Mouse (Mus musculus): ENCODE measurements around the gene Gm20388. TPM values are rescaled to one million over a fixed set of nuclear protein-coding genes. Genes with fewer than 3 reads are reported as not detected.
A peak's percentile ranks its signal among the peaks of the same experiment; 100 is the strongest.

Gene Gm20388
- total and polyA plus RNA-seq, 3 experiments, result 0.02 to 0.05 TPM; not detected in 1

- no peak overlapping the region for H3K4me3 ChIP-seq (ENCODE audit: low read depth, low read length)
- no peak for ATAC-seq (ENCODE audit: extremely low read depth, insufficient number of reproducible peaks, low FRiP score, poor library complexity, severe bottlenecking)
- no peak for TF ChIP-seq GATA2 (IDR thresholded peaks at IDR 0.05; ENCODE audit: borderline replicate concordance, low read depth, low read length)
- peaks cover 7% of the 10 kb centered on the region for H3K36me3 ChIP-seq (replicated peaks)
- DNase-seq (ENCODE audit: low spot score), result no peak
- peaks cover 15% of the 10 kb centered on the region for H3K4me1 ChIP-seq (ENCODE audit: insufficient read depth, low read depth, low read length)
- H3K27me3 ChIP-seq (ENCODE audit: insufficient read depth, low read length), result peaks cover 35% of the 10 kb centered on the region
- H3K9me3 ChIP-seq (replicated peaks), result no peaks in the 10 kb centered on the region
These were observed 2696.2 kb downstream of the Gm20388 start for GRCm38 (mm10) chr8:122606810-122607209.

GRCm38 (mm10) chr8:122610209-122610608 lies 2699.6 kb downstream of the Gm20388 start:
- DNase-seq (ENCODE audit: low spot score), result no peak
- no peak for ATAC-seq (ENCODE audit: extremely low read depth, insufficient number of reproducible peaks, low FRiP score, poor library complexity, severe bottlenecking)
- Histone ChIP-seq H3K27me3 (ENCODE audit: insufficient read depth, low read length) (peaks cover 10% of the 10 kb centered on the region; the same call in 1 of the 2 replicates), H3K36me3 (replicated peaks) (peaks cover 26% of the 10 kb centered on the region), H3K4me1 (ENCODE audit: insufficient read depth, low read depth, low read length) (peaks cover 20% of the 10 kb centered on the region), H3K9me3 (replicated peaks) (no peaks in the 10 kb centered on the region), H3K4me3 (ENCODE audit: low read depth, low read length) (no peak overlapping the region)
- TF ChIP-seq GATA1 (IDR thresholded peaks at IDR 0.05; ENCODE audit: borderline replicate concordance, low read length) (no peak), GATA2 (IDR thresholded peaks at IDR 0.05; ENCODE audit: borderline replicate concordance, low read depth, low read length) (no peak), TAL1 (conservative IDR thresholded peaks at IDR 0.05; ENCODE audit: low read depth, low read length) (no peak), POLR2AphosphoS5 (IDR thresholded peaks at IDR 0.05; ENCODE audit: insufficient replicate concordance, low read depth, low read length) (no peak), CTCF (IDR thresholded peaks at IDR 0.05; ENCODE audit: low read depth, low read length) (no peak)

GRCm38 (mm10) chr8:122610612-122611277 lies 2700.1 kb downstream of the Gm20388 start:
- ATAC-seq (ENCODE audit: extremely low read depth, insufficient number of reproducible peaks, low FRiP score, poor library complexity, severe bottlenecking) (no peak), DNase-seq (ENCODE audit: low spot score) (peak; percentile 48)
- peaks cover 31% of the 10 kb centered on the region for H3K36me3 ChIP-seq (replicated peaks)

GRCm38 (mm10) chr8:122611295-122612133 lies 2700.9 kb downstream of the Gm20388 start, which contains the start of the genes Galns and Trappc2l:
Galns (minus strand) TSS chr8:122611463.
Trappc2l (plus strand) TSS chr8:122611640.
- ATAC-seq (ENCODE audit: extremely low read depth, insufficient number of reproducible peaks, low FRiP score, poor library complexity, severe bottlenecking), result peak; percentile 99

More at GRCm38 (mm10) chr8:122610612-122611277, 2700.1 kb downstream of the Gm20388 start:
- H3K4me1 ChIP-seq (ENCODE audit: insufficient read depth, low read depth, low read length), result peaks cover 20% of the 10 kb centered on the region
- no peak for TF ChIP-seq TAL1 (conservative IDR thresholded peaks at IDR 0.05; ENCODE audit: low read depth, low read length)
- no peak for TF ChIP-seq CTCF (IDR thresholded peaks at IDR 0.05; ENCODE audit: low read depth, low read length)
- no peak for TF ChIP-seq POLR2AphosphoS5 (IDR thresholded peaks at IDR 0.05; ENCODE audit: insufficient replicate concordance, low read depth, low read length)
- TF ChIP-seq GATA2 (IDR thresholded peaks at IDR 0.05; ENCODE audit: borderline replicate concordance, low read depth, low read length), result no peak
- no peak for TF ChIP-seq GATA1 (IDR thresholded peaks at IDR 0.05; ENCODE audit: borderline replicate concordance, low read length)
- H3K4me3 ChIP-seq (ENCODE audit: low read depth, low read length), result peak overlapping the region; percentile 86
- no peaks in the 10 kb centered on the region for H3K9me3 ChIP-seq (replicated peaks)
- H3K27me3 ChIP-seq (ENCODE audit: insufficient read depth, low read length), result peaks cover 6% of the 10 kb centered on the region; the same call in 1 of the 2 replicates

GRCm38 (mm10) chr8:122616181-122616905 lies 2705.7 kb downstream of the Gm20388 start:
- H3K27me3 ChIP-seq (ENCODE audit: insufficient read depth, low read length), result peaks cover 13% of the 10 kb centered on the region
- no peak overlapping the region for H3K4me3 ChIP-seq (ENCODE audit: low read depth, low read length)
- H3K36me3 ChIP-seq (replicated peaks), result peaks cover 43% of the 10 kb centered on the region
- H3K9me3 ChIP-seq (replicated peaks), result no peaks in the 10 kb centered on the region
- DNase-seq (ENCODE audit: low spot score), result no peak
- peaks cover 28% of the 10 kb centered on the region for H3K4me1 ChIP-seq (ENCODE audit: insufficient read depth, low read depth, low read length)
- no peak for ATAC-seq (ENCODE audit: extremely low read depth, insufficient number of reproducible peaks, low FRiP score, poor library complexity, severe bottlenecking)
- TF ChIP-seq POLR2AphosphoS5 (IDR thresholded peaks at IDR 0.05; ENCODE audit: insufficient replicate concordance, low read depth, low read length) (no peak), GATA1 (IDR thresholded peaks at IDR 0.05; ENCODE audit: borderline replicate concordance, low read length) (no peak), TAL1 (conservative IDR thresholded peaks at IDR 0.05; ENCODE audit: low read depth, low read length) (no peak), CTCF (IDR thresholded peaks at IDR 0.05; ENCODE audit: low read depth, low read length) (no peak), GATA2 (IDR thresholded peaks at IDR 0.05; ENCODE audit: borderline replicate concordance, low read depth, low read length) (no peak)

More at GRCm38 (mm10) chr8:122611295-122612133, 2700.9 kb downstream of the Gm20388 start, which contains the start of the genes Galns and Trappc2l:
- Histone ChIP-seq H3K4me1 (ENCODE audit: insufficient read depth, low read depth, low read length) (peaks cover 20% of the 10 kb centered on the region), H3K9me3 (replicated peaks) (no peaks in the 10 kb centered on the region), H3K4me3 (ENCODE audit: low read depth, low read length) (peak within 1 kb of the TSS; percentile 86), H3K27me3 (ENCODE audit: insufficient read depth, low read length) (peaks cover 6% of the 10 kb centered on the region; the same call in 1 of the 2 replicates), H3K36me3 (replicated peaks) (peaks cover 39% of the 10 kb centered on the region)
- peak; percentile 86 for DNase-seq (ENCODE audit: low spot score)
- TF ChIP-seq GATA1 (IDR thresholded peaks at IDR 0.05; ENCODE audit: borderline replicate concordance, low read length) (no peak), TAL1 (conservative IDR thresholded peaks at IDR 0.05; ENCODE audit: low read depth, low read length) (no peak), CTCF (IDR thresholded peaks at IDR 0.05; ENCODE audit: low read depth, low read length) (no peak), GATA2 (IDR thresholded peaks at IDR 0.05; ENCODE audit: borderline replicate concordance, low read depth, low read length) (no peak), POLR2AphosphoS5 (IDR thresholded peaks at IDR 0.05; ENCODE audit: insufficient replicate concordance, low read depth, low read length) (no peak)

All from G1E (cell line).